Mouse (Mus musculus) neural tube, embryonic 15.5 days (tissue): ENCODE measurements at regions not wholly inside any gene's neighbourhood (a gene's known extent, or its start where the extent isn't known, plus 50 kb on each side); places are given as distances from the start of the nearest gene placed in this dataset.
A peak's percentile ranks its signal among the peaks of the same experiment; 100 is the strongest.

ENCODE experiments used
- ATAC-seq: fragments of 200-750 bp; cut with Nextera tagmentation; 2 replicates; pipeline ENCODE4 v1.8.0; 2017; ENCODE audit warnings: mild to moderate bottlenecking, moderate TSS enrichment, moderate library complexity; ENCODE audit not compliant: low FRiP score
- H3K27ac ChIP-seq: fragments of 300-500 bp; sonication (generic); replicated peaks from 2 replicates; pipeline ENCODE4 v1.5.1; 2015; ENCODE audit warnings: mild to moderate bottlenecking, inconsistent platforms
- H3K27me3 ChIP-seq: fragments of 300-500 bp; sonication (generic); replicated peaks from 2 replicates; pipeline ENCODE4 v1.6.1; 2015; ENCODE audit warnings: inconsistent platforms
- H3K36me3 ChIP-seq: fragments of 300-500 bp; sonication (generic); 2 replicates; pipeline ENCODE4 v1.6.1; 2015; ENCODE audit warnings: inconsistent platforms
- H3K4me1 ChIP-seq: fragments of 300-500 bp; sonication (generic); 2 replicates; pipeline ENCODE4 v1.6.1; 2015; ENCODE audit warnings: inconsistent platforms
- H3K4me2 ChIP-seq: fragments of 300-500 bp; sonication (generic); 2 replicates; pipeline ENCODE4 v1.6.1; 2015; ENCODE audit warnings: inconsistent platforms, mild to moderate bottlenecking, moderate library complexity
- H3K4me3 ChIP-seq: fragments of 300-500 bp; sonication (generic); replicated peaks from 2 replicates; pipeline ENCODE4 v1.5.1; 2015; ENCODE audit warnings: mild to moderate bottlenecking, inconsistent platforms
- H3K9ac ChIP-seq: fragments of 300-500 bp; sonication (generic); replicated peaks from 2 replicates; pipeline ENCODE4 v1.6.1; 2015; ENCODE audit warnings: mild to moderate bottlenecking, inconsistent platforms
- H3K9me3 ChIP-seq: fragments of 300-500 bp; sonication (generic); replicated peaks from 2 replicates; pipeline ENCODE4 v1.6.1; 2016; ENCODE audit warnings: inconsistent platforms
- WGBS: fragments of 180-500 bp; shearing (Covaris S2); methylation state at CpG from one replicate; pipeline ENCODE4 v1.1.7; 2015; ENCODE audit warnings: mixed read lengths; 5-methylcytosine and 5-hydroxymethylcytosine counted together

- H3K27me3 ChIP-seq: peaks cover 5% of the 10 kb centered on the region; the same call in 1 of the 2 replicates
- ATAC-seq: no peak
- 26% methylated on average over 6 of the region's 6 CpGs for WGBS
- no peaks in the 10 kb centered on the region for H3K9me3 ChIP-seq
- peaks cover 42% of the 10 kb centered on the region for H3K4me1 ChIP-seq
- H3K27ac ChIP-seq: no peak overlapping the region
- H3K4me3 ChIP-seq: no peak overlapping the region
- H3K36me3 ChIP-seq: no peaks in the 10 kb centered on the region
- H3K9ac ChIP-seq: no peak overlapping the region
- H3K4me2 ChIP-seq: no peak overlapping the region
Observed at GRCm38 (mm10) chr4:142771520-142772150, 441.2 kb downstream of the Prdm2 start.

GRCm38 (mm10) chr4:142770177-142770576 lies 442.6 kb downstream of the Prdm2 start:
- no peak overlapping the region for H3K9ac ChIP-seq
- no peak overlapping the region for H3K4me2 ChIP-seq
- H3K4me1 ChIP-seq: peaks cover 42% of the 10 kb centered on the region
- H3K27me3 ChIP-seq: peaks cover 5% of the 10 kb centered on the region; the same call in 1 of the 2 replicates
- WGBS: 6% methylated on average over 8 of the region's 8 CpGs
- H3K27ac ChIP-seq: no peak overlapping the region
- no peaks in the 10 kb centered on the region for H3K36me3 ChIP-seq
- no peak overlapping the region for H3K4me3 ChIP-seq
- ATAC-seq: no peak
- no peaks in the 10 kb centered on the region for H3K9me3 ChIP-seq

GRCm38 (mm10) chr4:142767665-142768064 lies 445.1 kb downstream of the Prdm2 start:
- peaks cover 5% of the 10 kb centered on the region; the same call in 1 of the 2 replicates for H3K27me3 ChIP-seq
- 71% methylated on average over 4 of the region's 4 CpGs for WGBS
- peaks cover 27% of the 10 kb centered on the region for H3K4me1 ChIP-seq
- no peak for ATAC-seq
- H3K4me3 ChIP-seq: no peak overlapping the region
- no peak overlapping the region for H3K9ac ChIP-seq
- H3K27ac ChIP-seq: no peak overlapping the region
- H3K9me3 ChIP-seq: no peaks in the 10 kb centered on the region
- no peak overlapping the region for H3K4me2 ChIP-seq
- H3K36me3 ChIP-seq: no peaks in the 10 kb centered on the region

- H3K9ac ChIP-seq: no peak overlapping the region
- no peaks in the 10 kb centered on the region; the same call in 1 of the 2 replicates for H3K27me3 ChIP-seq
- ATAC-seq: no peak
- H3K4me1 ChIP-seq: no peaks in the 10 kb centered on the region
- no peak overlapping the region for H3K4me3 ChIP-seq
- WGBS: 90% methylated on average over 8 of the region's 8 CpGs
- H3K4me2 ChIP-seq: no peak overlapping the region
- H3K36me3 ChIP-seq: no peaks in the 10 kb centered on the region
- no peaks in the 10 kb centered on the region for H3K9me3 ChIP-seq
- H3K27ac ChIP-seq: no peak overlapping the region
Observed at GRCm38 (mm10) chr4:142761577-142761976, 451.2 kb downstream of the Prdm2 start.

GRCm38 (mm10) chr4:142758102-142758501 lies 454.7 kb downstream of the Prdm2 start:
- WGBS: 91% methylated on average over 3 of the region's 3 CpGs
- H3K9ac ChIP-seq: no peak overlapping the region
- H3K4me2 ChIP-seq: no peak overlapping the region
- no peaks in the 10 kb centered on the region for H3K4me1 ChIP-seq
- H3K9me3 ChIP-seq: no peaks in the 10 kb centered on the region
- H3K36me3 ChIP-seq: no peaks in the 10 kb centered on the region
- H3K27me3 ChIP-seq: 0 out of 2 replicates have a peak, but pooled peaks cover 9% of the 10 kb centered on the region
- no peak overlapping the region for H3K27ac ChIP-seq
- H3K4me3 ChIP-seq: no peak overlapping the region
- no peak for ATAC-seq

- no peaks in the 10 kb centered on the region for H3K9me3 ChIP-seq
- H3K9ac ChIP-seq: no peak overlapping the region
- H3K36me3 ChIP-seq: no peaks in the 10 kb centered on the region
- no peak overlapping the region for H3K4me2 ChIP-seq
- 50% methylated on average over 6 of the region's 6 CpGs for WGBS
- no peak overlapping the region for H3K27ac ChIP-seq
- no peak for ATAC-seq
- peaks cover 2% of the 10 kb centered on the region; the same call in 1 of the 2 replicates for H3K4me1 ChIP-seq
- H3K27me3 ChIP-seq: 0 out of 2 replicates have a peak, but pooled peaks cover 13% of the 10 kb centered on the region
- H3K4me3 ChIP-seq: no peak overlapping the region
Observed at GRCm38 (mm10) chr4:142756332-142756731, 456.5 kb downstream of the Prdm2 start.

- H3K4me1 ChIP-seq: peaks cover 6% of the 10 kb centered on the region
- WGBS: 27% methylated on average over 8 of the region's 8 CpGs
- H3K9me3 ChIP-seq: no peaks in the 10 kb centered on the region
- no peak overlapping the region for H3K9ac ChIP-seq
- ATAC-seq: no peak; the same call in 1 of the 2 replicates
- no peak overlapping the region for H3K27ac ChIP-seq
- no peaks in the 10 kb centered on the region for H3K36me3 ChIP-seq
- no peak overlapping the region for H3K4me2 ChIP-seq
- H3K4me3 ChIP-seq: no peak overlapping the region
- 0 out of 2 replicates have a peak, but pooled peaks cover 13% of the 10 kb centered on the region for H3K27me3 ChIP-seq
Observed at GRCm38 (mm10) chr4:142749918-142750317, 462.9 kb downstream of the Prdm2 start.

- no peak overlapping the region for H3K4me3 ChIP-seq
- H3K9ac ChIP-seq: no peak overlapping the region
- ATAC-seq: no peak
- no peak overlapping the region for H3K4me2 ChIP-seq
- no peaks in the 10 kb centered on the region for H3K27me3 ChIP-seq
- H3K4me1 ChIP-seq: no peaks in the 10 kb centered on the region
- no peaks in the 10 kb centered on the region for H3K36me3 ChIP-seq
- H3K9me3 ChIP-seq: no peaks in the 10 kb centered on the region
- WGBS: 95% methylated on average over 4 of the region's 4 CpGs
- no peak overlapping the region for H3K27ac ChIP-seq
Observed at GRCm38 (mm10) chr4:142723554-142723907, 484.3 kb upstream of the Kazn start.

GRCm38 (mm10) chr4:142722845-142723553 lies 483.8 kb upstream of the Kazn start:
- Histone ChIP-seq H3K9ac (no peak overlapping the region), H3K27ac (no peak overlapping the region), H3K4me3 (no peak overlapping the region), H3K36me3 (no peaks in the 10 kb centered on the region), H3K9me3 (no peaks in the 10 kb centered on the region), H3K4me1 (no peaks in the 10 kb centered on the region), H3K4me2 (no peak overlapping the region), H3K27me3 (no peaks in the 10 kb centered on the region)
- WGBS: 83% methylated on average over 3 of the region's 3 CpGs
- no peak for ATAC-seq

- H3K4me3 ChIP-seq: no peak overlapping the region
- H3K9ac ChIP-seq: no peak overlapping the region
- no peak overlapping the region for H3K4me2 ChIP-seq
- WGBS: 88% methylated on average over 5 of the region's 5 CpGs
- H3K4me1 ChIP-seq: no peaks in the 10 kb centered on the region
- H3K36me3 ChIP-seq: no peaks in the 10 kb centered on the region
- H3K9me3 ChIP-seq: no peaks in the 10 kb centered on the region
- no peak overlapping the region for H3K27ac ChIP-seq
- H3K27me3 ChIP-seq: peaks cover 6% of the 10 kb centered on the region; the same call in 1 of the 2 replicates
- ATAC-seq: no peak
Observed at GRCm38 (mm10) chr4:142701606-142702005, 462.4 kb upstream of the Kazn start.

GRCm38 (mm10) chr4:142694926-142695325 lies 455.7 kb upstream of the Kazn start:
- Histone ChIP-seq H3K9me3 (no peaks in the 10 kb centered on the region), H3K4me3 (no peak overlapping the region), H3K27me3 (peaks cover 30% of the 10 kb centered on the region), H3K9ac (no peak overlapping the region), H3K36me3 (no peaks in the 10 kb centered on the region), H3K4me1 (0 out of 2 replicates have a peak, but pooled peaks cover 7% of the 10 kb centered on the region), H3K27ac (no peak overlapping the region), H3K4me2 (peak overlapping the region; percentile 29)
- no peak for ATAC-seq
- 19% methylated on average over 13 of the region's 13 CpGs for WGBS

GRCm38 (mm10) chr4:142688241-142688640 lies 449.0 kb upstream of the Kazn start:
- H3K4me3 ChIP-seq: no peak overlapping the region
- H3K36me3 ChIP-seq: no peaks in the 10 kb centered on the region
- WGBS: 77% methylated on average over 6 of the region's 6 CpGs
- no peaks in the 10 kb centered on the region for H3K9me3 ChIP-seq
- H3K27ac ChIP-seq: no peak overlapping the region
- H3K4me1 ChIP-seq: no peaks in the 10 kb centered on the region
- no peak overlapping the region for H3K9ac ChIP-seq
- ATAC-seq: no peak
- H3K27me3 ChIP-seq: peaks cover 16% of the 10 kb centered on the region; the same call in 1 of the 2 replicates
- H3K4me2 ChIP-seq: no peak overlapping the region
